In genomic region chr3:138802722-138803443, GRCm38 (mm10) we compare ENCODE assay signal across 14 mouse cellular contexts.
DNase-seq lines count a peak whose midpoint lies in the region; ATAC-seq lines count a peak whose summit lies in the region.
"Had no signal": no experiment of that assay in that cellular context is flagged by ENCODE, and none has a peak within 500 bp of the region (broad histone marks: within the 10 kb centered on the region; RNA-seq: fewer than 3 reads in every experiment).

No protein-coding gene starts in this region.

- peaks cover 37% of the 10 kb centered on the region for H3K4me1 ChIP-seq in limb, embryonic 10.5 days

- WGBS in limb, embryonic 10.5 days: 78% methylated on average over 21 of the region's 21 CpGs

- no peaks in the 10 kb centered on the region for H3K36me3 ChIP-seq in limb, embryonic 10.5 days
- H3K36me3 ChIP-seq: embryonic facial prominence, embryonic 15.5 days had no signal

- no peaks in the 10 kb centered on the region for H3K27me3 ChIP-seq in limb, embryonic 10.5 days (ENCODE audit: low read depth, poor library complexity, severe bottlenecking)
- H3K27me3 ChIP-seq: embryonic facial prominence, embryonic 15.5 days had no signal

- no peak for DNase-seq in frontal cortex, postnatal 14 days (ENCODE audit: low spot score in 2 of 2)
- DNase-seq in right cerebral cortex, adult 2 months (ENCODE audit: low spot score in 2 of 2): peak; percentile 53 to 63
- no peak for DNase-seq in right cerebral cortex, postnatal 4 days
- DNase-seq in limb, embryonic 10.5 days (ENCODE audit: low spot score): no peak
- DNase-seq in urinary bladder, adult 2 months (ENCODE audit: low spot score): no peak
- no peak for DNase-seq in heart, adult 11 months
- DNase-seq in gastrocnemius, postnatal 4 days (ENCODE audit: low spot score in 2 of 2): no peak
- DNase-seq: gastrocnemius, postnatal 25 days; kidney, adult 18-20 months; lung, postnatal 10 days had no signal

- 0 out of 2 replicates have a peak overlapping the region, but pooled peaks have one; percentile 19 for H3K27ac ChIP-seq in limb, embryonic 10.5 days
- H3K27ac ChIP-seq: embryonic facial prominence, embryonic 15.5 days; stomach, postnatal 0 days had no signal

- peak; percentile 35 for ATAC-seq in frontal cortex, adult (ENCODE audit: low TSS enrichment)

- no peaks in the 10 kb centered on the region for H3K9me3 ChIP-seq in limb, embryonic 10.5 days (replicated peaks)
- H3K9me3 ChIP-seq: embryonic facial prominence, embryonic 15.5 days had no signal

- no peak overlapping the region for H3K4me3 ChIP-seq in limb, embryonic 10.5 days
- H3K4me3 ChIP-seq: embryonic facial prominence, embryonic 15.5 days; myocyte had no signal

Comparison
In these comparisons a context has a peak if more than half of its experiments do, and no peak if none do; other contexts are left out.
1. DNase-seq: peak in right cerebral cortex, adult 2 months (2 of 2); none in frontal cortex, postnatal 14 days (0 of 2), right cerebral cortex, postnatal 4 days (single experiment), limb, embryonic 10.5 days (single experiment), urinary bladder, adult 2 months (single experiment), heart, adult 11 months (single experiment) and gastrocnemius, postnatal 4 days (0 of 2).